31 mouse cellular contexts compared by ENCODE assay signal in genomic region chr12:39094638-39095230, GRCm38 (mm10).
DNase-seq lines count a peak whose midpoint lies in the region; ATAC-seq and TF ChIP-seq lines count a peak whose summit lies in the region.
"Had no signal": no experiment of that assay in that cellular context is flagged by ENCODE, and none has a peak within 500 bp of the region (broad histone marks: within the 10 kb centered on the region; RNA-seq: fewer than 3 reads in every experiment).

No protein-coding gene starts in this region.

- no peak overlapping the region for H3K4me3 ChIP-seq in forebrain, embryonic 10.5 days
- no peak overlapping the region for H3K4me3 ChIP-seq in forebrain, embryonic 13.5 days
- H3K4me3 ChIP-seq in embryonic facial prominence, embryonic 11.5 days (ENCODE audit: low read depth, low read length) = no peak overlapping the region
- no peak overlapping the region for H3K4me3 ChIP-seq in forebrain, postnatal 0 days (ENCODE audit: low read depth, low read length)
- H3K4me3 ChIP-seq: embryonic facial prominence, embryonic 12.5 days; intestine, embryonic 15.5 days; neural tube, embryonic 12.5 days had no signal

- TF ChIP-seq CTCF in forebrain, postnatal 0 days (IDR thresholded peaks at IDR 0.05; ENCODE audit: low read depth) = no peak

- H3K4me1 ChIP-seq in forebrain, embryonic 10.5 days = peaks cover 4% of the 10 kb centered on the region
- no peaks in the 10 kb centered on the region for H3K4me1 ChIP-seq in forebrain, embryonic 13.5 days
- H3K4me1 ChIP-seq in embryonic facial prominence, embryonic 11.5 days (ENCODE audit: control insufficient read depth, insufficient read depth, low read length) = no peaks in the 10 kb centered on the region
- no peaks in the 10 kb centered on the region for H3K4me1 ChIP-seq in forebrain, postnatal 0 days (ENCODE audit: insufficient read depth)
- H3K4me1 ChIP-seq: embryonic facial prominence, embryonic 12.5 days; intestine, embryonic 15.5 days; neural tube, embryonic 12.5 days had no signal

- H3K9ac ChIP-seq in forebrain, embryonic 13.5 days = no peak overlapping the region
- H3K9ac ChIP-seq in embryonic facial prominence, embryonic 11.5 days (replicated peaks; ENCODE audit: low read length) = no peak overlapping the region
- H3K9ac ChIP-seq in forebrain, postnatal 0 days = no peak overlapping the region
- H3K9ac ChIP-seq: embryonic facial prominence, embryonic 12.5 days; intestine, embryonic 15.5 days; liver, embryonic 14.5 days; neural tube, embryonic 12.5 days had no signal

- no peak overlapping the region for H3K27ac ChIP-seq in forebrain, embryonic 10.5 days
- no peak overlapping the region for H3K27ac ChIP-seq in forebrain, embryonic 13.5 days
- no peak overlapping the region for H3K27ac ChIP-seq in embryonic facial prominence, embryonic 11.5 days (replicated peaks; ENCODE audit: low read depth, low read length)
- H3K27ac ChIP-seq in forebrain, postnatal 0 days (ENCODE audit: low read depth, low read length) = no peak overlapping the region
- H3K27ac ChIP-seq: embryonic facial prominence, embryonic 12.5 days; intestine, embryonic 15.5 days; kidney, postnatal 0 days; liver, embryonic 14.5 days; macrophage; neural tube, embryonic 12.5 days had no signal

- H3K9me3 ChIP-seq in forebrain, embryonic 10.5 days = no peaks in the 10 kb centered on the region
- no peaks in the 10 kb centered on the region for H3K9me3 ChIP-seq in forebrain, embryonic 13.5 days (replicated peaks)
- H3K9me3 ChIP-seq in embryonic facial prominence, embryonic 11.5 days (replicated peaks; ENCODE audit: control insufficient read depth, low read length) = no peaks in the 10 kb centered on the region
- no peaks in the 10 kb centered on the region for H3K9me3 ChIP-seq in forebrain, postnatal 0 days (ENCODE audit: low read length)
- H3K9me3 ChIP-seq: embryonic facial prominence, embryonic 12.5 days; intestine, embryonic 15.5 days; neural tube, embryonic 12.5 days had no signal

- DNase-seq in forebrain, embryonic 10.5 days (ENCODE audit: extremely low spot score, low spot score) = peak; percentile 17
- DNase-seq in embryo, embryonic 10 days (ENCODE audit: low spot score) = peak; percentile 32
- peak; percentile 17 for DNase-seq in embryonic facial prominence, embryonic 11.5 days (ENCODE audit: low spot score)
- no peak for DNase-seq in heart, postnatal 4 days
- no peak for DNase-seq in cerebellum, adult 18-20 months
- no peak for DNase-seq in forebrain, postnatal 0 days
- DNase-seq: adrenal gland, postnatal 10 days; cerebellum, adult 9-10 months; cerebellum, postnatal 36 days; gastrocnemius, postnatal 36 days; heart, postnatal 14 days; kidney, adult 8-10 months; kidney, postnatal 4 days; left cerebral cortex, postnatal 4 days; liver; lung, adult 2 months; lung, postnatal 10 days; right cerebral cortex, postnatal 4 days; thymus, adult 2 months; thymus, postnatal 36 days had no signal

- no peaks in the 10 kb centered on the region for H3K27me3 ChIP-seq in forebrain, embryonic 10.5 days (ENCODE audit: poor library complexity, severe bottlenecking)
- no peaks in the 10 kb centered on the region for H3K27me3 ChIP-seq in forebrain, embryonic 13.5 days
- H3K27me3 ChIP-seq in embryonic facial prominence, embryonic 11.5 days (ENCODE audit: control insufficient read depth, insufficient read depth, low read length) = no peaks in the 10 kb centered on the region
- no peaks in the 10 kb centered on the region for H3K27me3 ChIP-seq in forebrain, postnatal 0 days (ENCODE audit: insufficient read depth, low read length)
- H3K27me3 ChIP-seq: CH12.LX; embryonic facial prominence, embryonic 12.5 days; intestine, embryonic 15.5 days; neural tube, embryonic 12.5 days had no signal

- no peaks in the 10 kb centered on the region for H3K36me3 ChIP-seq in forebrain, embryonic 10.5 days (replicated peaks)
- H3K36me3 ChIP-seq in forebrain, embryonic 13.5 days (ENCODE audit: poor library complexity, severe bottlenecking) = no peaks in the 10 kb centered on the region
- no peaks in the 10 kb centered on the region for H3K36me3 ChIP-seq in embryonic facial prominence, embryonic 11.5 days (replicated peaks; ENCODE audit: control insufficient read depth, insufficient read depth, low read depth, low read length)
- no peaks in the 10 kb centered on the region for H3K36me3 ChIP-seq in forebrain, postnatal 0 days (ENCODE audit: insufficient read depth)
- H3K36me3 ChIP-seq: embryonic facial prominence, embryonic 12.5 days; intestine, embryonic 15.5 days; neural tube, embryonic 12.5 days had no signal

- no peak overlapping the region for H3K4me2 ChIP-seq in forebrain, embryonic 13.5 days
- H3K4me2 ChIP-seq in embryonic facial prominence, embryonic 11.5 days (ENCODE audit: low read depth, low read length) = no peak overlapping the region
- no peak overlapping the region for H3K4me2 ChIP-seq in forebrain, postnatal 0 days (ENCODE audit: low read depth)
- H3K4me2 ChIP-seq: embryonic facial prominence, embryonic 12.5 days; intestine, embryonic 15.5 days; neural tube, embryonic 12.5 days had no signal

- ATAC-seq in forebrain, embryonic 13.5 days = no peak
- no peak for ATAC-seq in embryonic facial prominence, embryonic 11.5 days (replicated peaks; ENCODE audit: insufficient number of reproducible peaks, low FRiP score, low TSS enrichment, low read depth)
- ATAC-seq in forebrain, postnatal 0 days = no peak
- no peak for ATAC-seq in erythroid progenitor cell, adult 5-6 weeks (replicated peaks; ENCODE audit: low FRiP score, poor library complexity, severe bottlenecking)
- ATAC-seq: hindbrain, embryonic 16.5 days; intestine, embryonic 15.5 days; midbrain, embryonic 16.5 days had no signal

- WGBS in forebrain, embryonic 10.5 days = 21% methylated on average over 5 of the region's 5 CpGs
- WGBS in forebrain, embryonic 13.5 days = 12% methylated on average over 5 of the region's 5 CpGs
- 18% methylated on average over 5 of the region's 5 CpGs for WGBS in embryonic facial prominence, embryonic 11.5 days
- WGBS in forebrain, postnatal 0 days = 18% methylated on average over 5 of the region's 5 CpGs

Comparison
In these comparisons a context has a peak if more than half of its experiments do, and no peak if none do; other contexts are left out.
1. DNase-seq: peak in forebrain, embryonic 10.5 days (single experiment), embryo, embryonic 10 days (single experiment) and embryonic facial prominence, embryonic 11.5 days (single experiment); none in heart, postnatal 4 days (single experiment), cerebellum, adult 18-20 months (0 of 2) and forebrain, postnatal 0 days (single experiment).